Mouse (Mus musculus) small intestine, adult 2 months (tissue): ENCODE results near the gene Ip6k3. TPM values are rescaled to one million over a fixed set of nuclear protein-coding genes. Genes with fewer than 3 reads are reported as not detected.
A peak's percentile ranks its signal among the peaks of the same experiment; 100 is the strongest.

Experiments used
- H3K27ac ChIP-seq: fragments of 200-500 bp; 2 replicates; pipeline ENCODE4 v1.5.1; 2012; ENCODE audit warnings: low read depth, low read length, control low read depth, inconsistent platforms; ENCODE audit not compliant: insufficient read depth
- H3K27me3 ChIP-seq: fragments of 200-500 bp; 2 replicates; pipeline ENCODE4 v1.6.1; 2012; ENCODE audit warnings: mild to moderate bottlenecking, moderate library complexity, low read length, inconsistent platforms; ENCODE audit not compliant: control insufficient read depth, insufficient read depth
- H3K36me3 ChIP-seq: fragments of 200-500 bp; 2 replicates; pipeline ENCODE4 v1.6.1; 2012; ENCODE audit warnings: mild to moderate bottlenecking, low read length, control low read depth, inconsistent platforms; ENCODE audit not compliant: control insufficient read depth, insufficient read depth
- H3K4me1 ChIP-seq: fragments of 200-500 bp; 2 replicates; pipeline ENCODE4 v1.6.1; 2012; ENCODE audit warnings: low read length, inconsistent platforms, mixed read lengths; ENCODE audit not compliant: control insufficient read depth, insufficient read depth, insufficient read length
- H3K4me3 ChIP-seq: fragments of 200-500 bp; 2 replicates; pipeline ENCODE4 v1.5.1; 2012; ENCODE audit warnings: low read depth, mild to moderate bottlenecking, control low read depth, inconsistent platforms, low read length, moderate library complexity
- CTCF ChIP-seq: fragments of 200-500 bp; IDR thresholded peaks from 2 replicates; pipeline ENCODE4 v1.5.1; 2012; ENCODE audit warnings: low read depth, mild to moderate bottlenecking, control low read depth, inconsistent platforms, low read length, moderate library complexity, mixed read lengths; ENCODE audit not compliant: insufficient replicate concordance, insufficient read length; ENCODE audit errors: extremely low read depth
- POLR2A ChIP-seq: fragments of 200-500 bp; IDR thresholded peaks from 2 replicates; pipeline ENCODE4 v1.6.1; 2012; ENCODE audit warnings: low read depth, mild to moderate bottlenecking, control low read depth, inconsistent platforms, low read length, moderate library complexity
- WGBS: fragments of 180-500 bp; shearing (Covaris S2); methylation state at CpG from one replicate; pipeline ENCODE4 v1.1.7; 2018; 5-methylcytosine and 5-hydroxymethylcytosine counted together
- polyA plus RNA-seq: library from polyadenylated mRNA; depleted of rRNA; stranded (reverse); fragments of >200 nt; gene quantifications from 2 replicates; pipeline ENCODE4 v1.2.3, GENCODE M21; 2012

Ip6k3 gene
- polyA plus RNA-seq, 1 experiment = not detected

- Histone ChIP-seq H3K4me3 (no peak overlapping the region), H3K36me3 (no peaks in the 10 kb centered on the region), H3K27me3 (no peaks in the 10 kb centered on the region), H3K4me1 (peaks cover 9% of the 10 kb centered on the region), H3K27ac (no peak overlapping the region)
- TF ChIP-seq CTCF (no peak), POLR2A (no peak)
- WGBS = 48% methylated on average over 9 of the region's 9 CpGs
Measured at GRCm38 (mm10) chr17:27130246-27130645, 37.3 kb downstream of the Ip6k3 start.

DNA sequence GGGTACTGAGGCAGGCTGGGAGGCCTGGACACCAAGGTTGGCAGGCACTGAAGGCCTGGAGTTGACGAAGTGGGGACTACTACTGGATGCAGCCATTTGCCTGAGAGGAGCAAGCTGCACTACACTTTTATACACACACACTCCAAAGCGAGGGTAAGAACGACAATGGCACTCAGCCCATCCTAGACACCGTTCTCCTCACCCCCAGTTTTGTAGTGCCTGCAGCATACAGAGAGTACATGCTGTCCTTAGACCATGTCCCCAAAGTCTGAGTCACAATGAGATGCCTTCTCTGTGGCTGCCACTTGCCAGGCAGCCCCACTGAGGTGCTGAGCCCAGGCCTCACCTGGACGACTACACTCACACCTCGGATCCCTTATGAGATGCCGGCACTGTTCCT, 37.8 kb downstream of the Ip6k3 start:
- WGBS = 73% methylated on average over 7 of the region's 7 CpGs

GRCm38 (mm10) chr17:27129291-27129690, 38.3 kb downstream of the Ip6k3 start:
- 53% methylated on average over 13 of the region's 13 CpGs for WGBS
- Histone ChIP-seq H3K36me3 (peaks cover 2% of the 10 kb centered on the region; the same call in 1 of the 2 replicates), H3K27ac (no peak overlapping the region), H3K4me1 (peaks cover 9% of the 10 kb centered on the region), H3K4me3 (no peak overlapping the region), H3K27me3 (no peaks in the 10 kb centered on the region)
- no peak for TF ChIP-seq POLR2A
- no peak for TF ChIP-seq CTCF

More for the DNA sequence above, 37.8 kb downstream of the Ip6k3 start:
- no peak overlapping the region for H3K27ac ChIP-seq
- H3K36me3 ChIP-seq = no peaks in the 10 kb centered on the region
- TF ChIP-seq POLR2A (no peak), CTCF (no peak)
- H3K4me1 ChIP-seq = peaks cover 9% of the 10 kb centered on the region
- H3K4me3 ChIP-seq = no peak overlapping the region
- H3K27me3 ChIP-seq = no peaks in the 10 kb centered on the region

GRCm38 (mm10) chr17:27128189-27128588, 39.4 kb downstream of the Ip6k3 start:
- Histone ChIP-seq H3K27ac (no peak overlapping the region), H3K27me3 (no peaks in the 10 kb centered on the region), H3K36me3 (peaks cover 8% of the 10 kb centered on the region; the same call in 1 of the 2 replicates), H3K4me3 (no peak overlapping the region), H3K4me1 (peaks cover 4% of the 10 kb centered on the region)
- WGBS = 90% methylated on average over 5 of the region's 5 CpGs
- TF ChIP-seq CTCF (no peak), POLR2A (no peak)

DNA sequence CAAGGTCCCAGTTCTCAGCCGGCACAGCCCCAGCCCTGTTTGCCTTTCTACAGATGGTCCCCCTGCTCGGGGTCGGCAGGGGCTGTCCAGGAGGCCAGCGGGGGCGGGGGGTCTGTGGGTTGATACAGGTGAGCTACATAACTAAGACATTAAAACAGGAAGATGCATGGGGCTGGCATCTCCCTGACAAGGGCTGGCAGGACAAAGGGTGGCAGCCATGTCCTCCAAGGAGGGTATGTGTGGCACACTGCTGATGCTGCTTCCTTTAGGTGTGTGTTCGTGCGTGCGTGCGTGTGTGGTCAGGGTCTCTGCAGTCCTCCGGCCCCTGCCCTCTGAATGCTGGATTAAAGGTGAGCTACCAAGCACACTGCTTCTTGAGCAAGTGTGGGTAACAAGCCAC, 40.6 kb downstream of the Ip6k3 start:
- Histone ChIP-seq H3K27me3 (no peaks in the 10 kb centered on the region), H3K4me3 (no peak overlapping the region), H3K4me1 (peaks cover 4% of the 10 kb centered on the region), H3K36me3 (peaks cover 17% of the 10 kb centered on the region), H3K27ac (no peak overlapping the region)
- TF ChIP-seq POLR2A = no peak
- TF ChIP-seq CTCF = no peak
- WGBS = 81% methylated on average over 10 of the region's 10 CpGs

- TF ChIP-seq CTCF (no peak), POLR2A (no peak)
- no peak overlapping the region for H3K4me3 ChIP-seq
- no peak overlapping the region for H3K27ac ChIP-seq
- no peaks in the 10 kb centered on the region for H3K27me3 ChIP-seq
- H3K36me3 ChIP-seq = peaks cover 25% of the 10 kb centered on the region
- 95% methylated on average over 11 of the region's 11 CpGs for WGBS
- H3K4me1 ChIP-seq = peaks cover 9% of the 10 kb centered on the region
Measured at GRCm38 (mm10) chr17:27125669-27126202, 41.9 kb downstream of the Ip6k3 start.

GRCm38 (mm10) chr17:27125185-27125584, 42.4 kb downstream of the Ip6k3 start:
- Histone ChIP-seq H3K36me3 (peaks cover 29% of the 10 kb centered on the region), H3K4me1 (peaks cover 9% of the 10 kb centered on the region), H3K27ac (no peak overlapping the region), H3K4me3 (no peak overlapping the region), H3K27me3 (no peaks in the 10 kb centered on the region)
- TF ChIP-seq POLR2A (no peak), CTCF (peak; percentile 83)
- 36% methylated on average over 12 of the region's 12 CpGs for WGBS
